Mouse (Mus musculus): ENCODE results near the gene Gm45261.
A peak's percentile ranks its signal among the peaks of the same experiment; 100 is the strongest.

Gene Gm45261

GRCm38 (mm10) chr1:80410229-80410973 is 50.8 kb downstream of the Gm45261 start:
- DNase-seq (ENCODE audit: low read depth): no peak

- no peak for DNase-seq (ENCODE audit: low read depth)
Observed at GRCm38 (mm10) chr1:80409467-80410105, 51.7 kb downstream of the Gm45261 start.

GRCm38 (mm10) chr1:80408586-80408985 is 52.7 kb downstream of the Gm45261 start:
- DNase-seq (ENCODE audit: low read depth): peak; percentile 68

GRCm38 (mm10) chr1:80404196-80404595 is 57.1 kb downstream of the Gm45261 start:
- no peak for DNase-seq (ENCODE audit: low read depth)

GRCm38 (mm10) chr1:80403366-80403893 is 57.8 kb downstream of the Gm45261 start:
- DNase-seq (ENCODE audit: low read depth): no peak

- no peak for DNase-seq (ENCODE audit: low read depth)
Observed at GRCm38 (mm10) chr1:80401961-80402360, 59.3 kb downstream of the Gm45261 start.

Measured in c-Kit-positive CD71-negative TER-119-negative erythroid progenitor cells, embryonic 14.5 days (primary cell).